Mouse (Mus musculus) lung, embryonic 16.5 days (tissue): ENCODE data around the gene 9430007A20Rik. TPM values are rescaled to one million over a fixed set of nuclear protein-coding genes. Genes with fewer than 3 reads are reported as not detected.
"Not testable (repeated sequence)": the region's sequence is repeated elsewhere in the genome, so short reads cannot be mapped to it uniquely, and the experiment has no call there.

ENCODE experiments used
- ATAC-seq: fragments of 200-750 bp; cut with Nextera tagmentation; 2 replicates; pipeline ENCODE4 v1.8.0; 2017; ENCODE audit warnings: low read depth, mild to moderate bottlenecking, moderate library complexity
- H3K27ac ChIP-seq: fragments of 300-500 bp; sonication (generic); 2 replicates; pipeline ENCODE4 v1.5.1; 2014; ENCODE audit warnings: mild to moderate bottlenecking, control low read depth, low read length
- H3K27me3 ChIP-seq: fragments of 300-500 bp; sonication (generic); 2 replicates; pipeline ENCODE4 v1.6.1; 2014; ENCODE audit warnings: low read depth, low read length, mixed read lengths; ENCODE audit not compliant: control insufficient read depth, insufficient read depth
- H3K36me3 ChIP-seq: fragments of 300-500 bp; sonication (generic); 2 replicates; pipeline ENCODE4 v1.6.1; 2014; ENCODE audit warnings: low read length; ENCODE audit not compliant: control insufficient read depth, insufficient read depth
- H3K4me1 ChIP-seq: fragments of 300-500 bp; sonication (generic); replicated peaks from 2 replicates; pipeline ENCODE4 v1.6.1; 2014; ENCODE audit warnings: low read length, mixed read lengths; ENCODE audit not compliant: control insufficient read depth, insufficient read depth
- H3K4me2 ChIP-seq: fragments of 300-500 bp; sonication (generic); 2 replicates; pipeline ENCODE4 v1.6.1; 2014; ENCODE audit warnings: low read depth, low read length, control low read depth
- H3K4me3 ChIP-seq: fragments of 300-500 bp; sonication (generic); 2 replicates; pipeline ENCODE4 v1.5.1; 2014; ENCODE audit warnings: mild to moderate bottlenecking, low read length, control low read depth
- H3K9ac ChIP-seq: fragments of 300-500 bp; sonication (generic); 2 replicates; pipeline ENCODE4 v1.6.1; 2014; ENCODE audit warnings: low read length, control low read depth
- H3K9me3 ChIP-seq: fragments of 300-500 bp; sonication (generic); 2 replicates; pipeline ENCODE4 v1.6.1; 2016; ENCODE audit warnings: low read length; ENCODE audit not compliant: control insufficient read depth
- WGBS: fragments of 180-500 bp; shearing (Covaris S2); extraction: QIAGEN DNeasy Blood & Tissue Kit; methylation state at CpG from one replicate; pipeline ENCODE4 v1.1.7; 2014; 5-methylcytosine and 5-hydroxymethylcytosine counted together
- polyA plus RNA-seq: library from polyadenylated mRNA; unstranded; fragments of >200 nt; fragmentation: Nextera tagmentation; extraction: Ambion mirVana; gene quantifications from 2 replicates; pipeline ENCODE4 v1.2.1, GENCODE M21; 2015

The 9430007A20Rik gene
- not detected in 2 replicates for polyA plus RNA-seq

DNA sequence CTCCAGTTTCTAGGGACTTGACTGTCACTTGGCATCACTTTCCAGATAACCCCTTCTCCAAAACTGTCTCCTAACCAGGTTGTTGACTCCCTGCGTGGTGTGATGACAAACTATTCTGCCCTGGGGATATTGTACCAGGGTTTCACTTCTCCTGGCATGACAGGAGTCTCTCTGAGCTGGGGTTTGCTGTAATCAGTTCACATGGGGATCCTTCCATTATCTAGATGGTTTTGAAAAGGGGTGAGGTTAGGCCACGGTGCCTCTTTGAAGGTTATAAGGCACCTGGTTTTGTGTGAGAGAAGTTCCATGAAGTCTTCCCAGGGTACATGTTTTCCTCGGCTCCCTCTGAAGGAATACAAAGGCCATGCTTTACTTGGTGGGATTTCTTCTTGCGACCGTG, at the start of gene 9430007A20Rik:
9430007A20Rik (plus strand) TSS at position 301 of the 400 bp plus-strand sequence.
- H3K27me3 ChIP-seq, result no peaks in the 10 kb centered on the region
- H3K4me2 ChIP-seq, result no peak within 1 kb of the TSS
- 0 out of 2 replicates have a peak, but pooled peaks cover 2% of the 10 kb centered on the region for H3K9me3 ChIP-seq
- no peak within 1 kb of the TSS for H3K9ac ChIP-seq
- 78% methylated on average over 5 of the region's 5 CpGs for WGBS
- no peak within 1 kb of the TSS for H3K27ac ChIP-seq
- H3K4me1 ChIP-seq, result no peaks in the 10 kb centered on the region
- ATAC-seq, result no peak
- no peak within 1 kb of the TSS for H3K4me3 ChIP-seq
- H3K36me3 ChIP-seq, result no peaks in the 10 kb centered on the region

DNA sequence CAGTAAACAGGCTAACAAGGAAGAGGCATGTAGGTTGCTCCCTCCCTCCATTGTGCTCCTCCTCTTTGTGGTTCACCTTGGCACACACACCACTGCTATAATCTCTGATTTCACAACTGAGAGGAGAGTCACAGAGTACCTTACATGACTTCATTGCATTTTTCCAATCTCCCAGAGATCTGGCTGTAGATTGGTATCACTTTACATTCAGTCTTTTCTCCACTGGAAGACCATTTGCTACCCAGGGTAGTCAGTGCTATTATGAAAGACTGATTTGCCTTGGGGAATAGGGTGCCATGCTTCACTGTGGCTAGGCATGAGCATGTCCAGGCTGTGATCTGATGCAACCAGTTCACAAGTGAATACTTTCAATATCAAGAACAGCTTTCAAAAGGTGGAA, 26.3 kb upstream of the 9430007A20Rik start:
- Histone ChIP-seq H3K9me3 (0 out of 2 replicates have a peak, but pooled peaks cover 2% of the 10 kb centered on the region), H3K27me3 (no peaks in the 10 kb centered on the region)
- ATAC-seq, result no peak

GRCm38 (mm10) chr4:144506518-144506917, 13.1 kb upstream of the 9430007A20Rik start:
- Histone ChIP-seq H3K4me1 (no peaks in the 10 kb centered on the region), H3K36me3 (no peaks in the 10 kb centered on the region), H3K9ac (no peak overlapping the region), H3K27me3 (no peaks in the 10 kb centered on the region), H3K4me2 (no peak overlapping the region), H3K9me3 (no peaks in the 10 kb centered on the region), H3K4me3 (no peak overlapping the region), H3K27ac (no peak overlapping the region)
- ATAC-seq, result no peak
- WGBS, result 80% methylated on average over 1 of the region's 1 CpGs

More for the DNA sequence above, 26.3 kb upstream of the 9430007A20Rik start:
- no peaks in the 10 kb centered on the region for H3K36me3 ChIP-seq
- no peak overlapping the region for H3K27ac ChIP-seq
- H3K9ac ChIP-seq, result no peak overlapping the region
- H3K4me3 ChIP-seq, result no peak overlapping the region
- H3K4me1 ChIP-seq, result no peaks in the 10 kb centered on the region
- no peak overlapping the region for H3K4me2 ChIP-seq

- H3K27me3 ChIP-seq, result no peaks in the 10 kb centered on the region
- H3K9ac ChIP-seq, result no peak overlapping the region
- no peaks in the 10 kb centered on the region for H3K4me1 ChIP-seq
- no peak for ATAC-seq
- no peak overlapping the region for H3K27ac ChIP-seq
- 65% methylated on average over 1 of the region's 1 CpGs for WGBS
- H3K4me3 ChIP-seq, result no peak overlapping the region
- H3K4me2 ChIP-seq, result no peak overlapping the region
- H3K36me3 ChIP-seq, result no peaks in the 10 kb centered on the region
- H3K9me3 ChIP-seq, result no peaks in the 10 kb centered on the region; the same call in none of the 2 replicates
Measured at GRCm38 (mm10) chr4:144544689-144545088, 25.1 kb downstream of the 9430007A20Rik start.

DNA sequence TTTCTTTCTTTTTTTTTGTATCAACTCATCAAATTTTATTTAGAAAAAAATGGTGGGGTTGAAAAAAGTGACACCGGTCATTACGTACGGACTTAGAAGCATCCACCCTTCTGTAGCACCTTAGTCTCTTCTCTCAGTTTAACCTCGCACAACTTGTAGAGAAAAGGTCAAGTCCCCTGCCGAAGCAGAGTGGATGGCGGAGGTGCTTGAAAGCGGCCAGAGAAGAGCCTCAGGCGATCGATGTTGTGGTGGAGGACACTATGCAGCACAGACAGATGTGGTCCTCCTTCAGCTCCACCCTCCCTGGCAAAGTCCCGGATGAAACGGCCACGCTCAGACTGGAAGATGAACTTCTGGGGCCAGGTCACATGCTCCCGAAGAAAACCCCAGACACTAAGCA, 25.7 kb downstream of the 9430007A20Rik start:
- H3K4me3 ChIP-seq, H3K4me2 ChIP-seq, H3K27ac ChIP-seq, H3K4me1 ChIP-seq, ATAC-seq, H3K27me3 ChIP-seq, H3K9ac ChIP-seq, H3K36me3 ChIP-seq, H3K9me3 ChIP-seq: not testable (repeated sequence)
- 89% methylated on average over 13 of the region's 13 CpGs for WGBS

DNA sequence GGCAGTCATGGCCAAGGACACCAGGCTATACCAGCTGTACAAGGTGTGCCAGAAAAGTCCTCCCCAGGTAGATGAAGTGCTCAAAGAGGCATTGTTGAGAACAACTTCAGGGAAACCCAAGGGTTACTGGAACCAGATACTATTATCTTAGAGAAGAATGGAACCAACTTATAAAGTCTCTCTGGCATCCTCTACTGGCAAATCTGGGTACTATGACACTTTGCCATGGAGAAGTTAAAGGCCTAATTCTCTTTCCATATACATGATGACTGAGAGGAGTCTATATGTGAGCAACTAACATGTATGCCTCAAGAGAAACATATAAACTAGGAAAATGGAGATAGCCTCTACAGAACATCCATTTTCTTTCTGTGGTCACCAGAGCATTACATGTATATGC, 31.5 kb downstream of the 9430007A20Rik start:
- Histone ChIP-seq H3K9me3 (peaks cover 3% of the 10 kb centered on the region; the same call in 1 of the 2 replicates), H3K9ac (no peak overlapping the region), H3K36me3 (no peaks in the 10 kb centered on the region), H3K4me2 (no peak overlapping the region), H3K27me3 (no peaks in the 10 kb centered on the region), H3K4me3 (no peak overlapping the region), H3K4me1 (no peaks in the 10 kb centered on the region), H3K27ac (no peak overlapping the region)
- no peak for ATAC-seq

DNA sequence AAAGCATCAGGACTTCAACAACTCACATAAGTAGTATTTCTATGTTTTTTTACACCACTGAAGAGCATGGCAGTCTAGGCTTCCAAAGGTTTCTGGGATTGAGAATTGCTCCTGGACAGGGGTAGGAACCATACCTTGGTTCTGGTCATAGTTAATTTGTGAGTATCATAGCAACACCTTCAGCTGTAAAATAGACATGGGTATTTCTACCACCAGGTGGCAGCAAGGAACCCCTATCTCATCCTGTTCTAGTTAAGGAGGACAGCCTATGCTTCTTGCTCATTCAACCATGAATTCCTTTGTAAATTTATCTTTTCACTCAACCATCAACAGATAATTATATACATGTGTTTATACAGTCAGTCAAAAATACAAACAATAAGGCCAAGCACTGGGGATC, 40.2 kb downstream of the 9430007A20Rik start:
- no peak overlapping the region for H3K4me3 ChIP-seq
- H3K9me3 ChIP-seq, result peaks cover 7% of the 10 kb centered on the region; the same call in 1 of the 2 replicates
- H3K9ac ChIP-seq, result no peak overlapping the region
- no peak overlapping the region for H3K4me2 ChIP-seq
- H3K27ac ChIP-seq, result no peak overlapping the region
- H3K4me1 ChIP-seq, result no peaks in the 10 kb centered on the region
- no peaks in the 10 kb centered on the region for H3K36me3 ChIP-seq
- ATAC-seq, result no peak
- no peaks in the 10 kb centered on the region for H3K27me3 ChIP-seq

DNA sequence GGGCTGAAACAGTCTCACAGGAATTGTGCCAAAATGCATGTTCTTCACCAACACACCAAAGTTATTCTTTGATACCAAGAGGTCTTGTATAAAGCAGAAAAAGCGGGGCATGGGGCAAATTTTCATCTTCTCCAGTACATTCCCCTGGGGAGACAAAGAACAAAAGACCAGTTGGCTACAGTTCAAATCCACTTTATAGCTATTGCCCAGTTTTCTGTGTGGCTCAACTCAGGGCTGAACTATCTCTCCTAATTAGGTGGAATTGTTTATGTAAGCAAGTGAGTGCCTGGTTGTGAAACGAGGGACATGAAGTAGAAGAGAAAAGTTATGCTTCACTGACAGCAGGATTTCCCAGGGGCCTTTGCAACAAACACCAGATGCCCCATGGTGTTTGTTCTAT, 41.6 kb downstream of the 9430007A20Rik start:
- H3K36me3 ChIP-seq, result no peaks in the 10 kb centered on the region
- no peak overlapping the region for H3K4me2 ChIP-seq
- ATAC-seq, result no peak
- H3K9me3 ChIP-seq, result peaks cover 4% of the 10 kb centered on the region; the same call in 1 of the 2 replicates
- no peaks in the 10 kb centered on the region for H3K4me1 ChIP-seq
- no peak overlapping the region for H3K9ac ChIP-seq
- no peak overlapping the region for H3K4me3 ChIP-seq
- WGBS, result 58% methylated on average over 2 of the region's 2 CpGs
- H3K27ac ChIP-seq, result no peak overlapping the region
- no peaks in the 10 kb centered on the region for H3K27me3 ChIP-seq

DNA sequence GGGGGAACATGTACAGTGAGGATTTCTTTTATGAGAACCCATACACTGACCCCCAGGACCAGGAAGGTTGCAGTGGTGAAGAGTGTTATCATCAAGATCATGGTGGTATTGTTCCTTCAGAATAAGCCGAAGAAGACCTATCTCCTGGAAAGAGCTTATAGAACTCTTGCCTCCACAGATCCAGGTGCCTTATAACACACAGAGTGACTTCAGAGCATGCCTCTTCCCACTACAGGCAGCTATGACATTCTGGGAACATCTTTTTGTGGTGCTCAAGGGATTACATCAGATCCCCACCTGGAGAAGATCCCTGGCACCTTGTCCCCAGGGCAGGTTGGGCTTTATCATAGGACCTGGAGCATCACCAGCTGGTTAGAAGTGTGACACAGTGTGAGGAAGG, 45.4 kb downstream of the 9430007A20Rik start, which contains the start of gene Gm13124:
Gm13124 (minus strand) TSS at position 101 of the 400 bp plus-strand sequence.
- 94% methylated on average over 1 of the region's 1 CpGs for WGBS
- Histone ChIP-seq H3K9ac (no peak within 1 kb of the TSS), H3K9me3 (peaks cover 4% of the 10 kb centered on the region; the same call in 1 of the 2 replicates), H3K27ac (no peak within 1 kb of the TSS), H3K4me3 (no peak within 1 kb of the TSS), H3K4me1 (no peaks in the 10 kb centered on the region), H3K36me3 (no peaks in the 10 kb centered on the region), H3K27me3 (no peaks in the 10 kb centered on the region), H3K4me2 (no peak within 1 kb of the TSS)
- no peak for ATAC-seq

- H3K9ac ChIP-seq, result no peak overlapping the region
- no peaks in the 10 kb centered on the region for H3K4me1 ChIP-seq
- no peaks in the 10 kb centered on the region for H3K27me3 ChIP-seq
- no peak for ATAC-seq
- H3K4me3 ChIP-seq, result no peak overlapping the region
- H3K4me2 ChIP-seq, result no peak overlapping the region
- no peaks in the 10 kb centered on the region for H3K9me3 ChIP-seq
- H3K27ac ChIP-seq, result no peak overlapping the region
- no peaks in the 10 kb centered on the region for H3K36me3 ChIP-seq
Measured at GRCm38 (mm10) chr4:144567752-144568151, 48.1 kb downstream of the 9430007A20Rik start.
